Mouse (Mus musculus) adrenal gland, postnatal 10 days (tissue): Measurements from ENCODE around the gene Acer2. TPM values are rescaled to one million over a fixed set of nuclear protein-coding genes. Genes with fewer than 3 reads are reported as not detected.
"Not testable (repeated sequence)": the region's sequence is repeated elsewhere in the genome, so short reads cannot be mapped to it uniquely, and the experiment has no call there.

Experiments used
- DNase-seq: peaks from one replicate; pipeline ENCODE4 v3.0.0; 2021; ENCODE audit warnings: mixed read lengths
- long read RNA-seq, 2 experiments: library from polyadenylated mRNA; stranded (forward); transcript quantifications; one replicate each; pipeline ENCODE4 v2.0.0; 2021
- total RNA-seq, 2 experiments: library from RNA; stranded (reverse); gene quantifications; 2 replicates each; pipeline ENCODE4 v1.2.3; 2021

Gene Acer2
- 10 to 100 TPM; 22.1 to 50.5 TPM for total RNA-seq
- long read RNA-seq, experiment 1, full-length matches to known transcripts, result 21 of 52 reads
- long read RNA-seq, experiment 1, partial matches to known transcripts, result 23 of 52 reads
- long read RNA-seq, experiment 1, other reads (novel, unspliced or antisense), result 8 of 52 reads
- long read RNA-seq, experiment 2, full-length matches to known transcripts, result 9 of 20 reads
- long read RNA-seq, experiment 2, partial matches to known transcripts, result 8 of 20 reads
- long read RNA-seq, experiment 2, other reads (novel, unspliced or antisense), result 3 of 20 reads

- peak; percentile 98 for DNase-seq
Measured at GRCm38 (mm10) chr4:86874146-86874847, at the start of gene Acer2. TSS of gene Acer2 (plus strand) at chr4:86874396.

DNA sequence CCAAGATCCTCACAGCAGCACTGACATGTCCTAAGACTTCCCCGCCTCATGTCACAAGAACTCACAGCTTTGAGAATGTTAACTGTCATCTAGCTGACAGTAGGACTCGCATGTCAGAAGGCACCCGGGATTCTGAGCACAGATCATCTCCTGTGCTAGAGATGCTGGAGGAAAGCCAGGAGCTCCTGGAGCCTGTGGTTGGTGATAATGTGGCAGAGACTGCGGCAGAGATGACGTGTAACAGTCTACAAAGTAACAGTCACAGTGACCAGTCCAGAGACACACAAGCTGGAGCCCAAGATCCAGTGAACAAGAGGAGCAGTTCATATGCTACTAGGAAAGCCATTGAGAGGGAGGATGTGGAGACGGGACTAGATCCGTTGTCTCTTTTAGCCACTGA is 49.1 kb upstream of the Acer2 start:
- no peak for DNase-seq

- no peak for DNase-seq
Measured at GRCm38 (mm10) chr4:86831896-86832295, 42.3 kb upstream of the Acer2 start.

GRCm38 (mm10) chr4:86841141-86841540 is 33.1 kb upstream of the Acer2 start:
- DNase-seq, result not testable (repeated sequence)

DNA sequence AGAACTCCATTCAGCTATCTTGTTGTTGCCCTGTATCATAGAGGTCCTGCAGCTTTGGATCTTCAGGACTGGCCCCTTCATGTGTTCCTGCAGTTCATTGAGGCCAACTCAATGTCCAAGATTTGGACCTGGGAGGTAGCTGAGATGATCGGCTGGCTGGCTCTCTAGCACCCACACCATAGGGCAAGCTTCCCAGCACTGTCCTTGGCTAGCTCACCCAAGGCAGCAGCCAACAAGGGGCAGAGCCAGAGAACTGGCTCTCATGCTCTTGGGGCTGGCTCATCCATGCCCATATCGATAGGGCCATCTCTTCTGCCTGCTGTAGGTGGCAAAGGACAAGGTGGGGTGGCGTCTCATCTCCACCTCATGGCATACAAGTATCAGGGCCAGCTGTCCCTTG is 28.8 kb upstream of the Acer2 start:
- peak; percentile 50 for DNase-seq

- DNase-seq, result no peak
Measured at GRCm38 (mm10) chr4:86847246-86847645, 26.9 kb upstream of the Acer2 start.

DNA sequence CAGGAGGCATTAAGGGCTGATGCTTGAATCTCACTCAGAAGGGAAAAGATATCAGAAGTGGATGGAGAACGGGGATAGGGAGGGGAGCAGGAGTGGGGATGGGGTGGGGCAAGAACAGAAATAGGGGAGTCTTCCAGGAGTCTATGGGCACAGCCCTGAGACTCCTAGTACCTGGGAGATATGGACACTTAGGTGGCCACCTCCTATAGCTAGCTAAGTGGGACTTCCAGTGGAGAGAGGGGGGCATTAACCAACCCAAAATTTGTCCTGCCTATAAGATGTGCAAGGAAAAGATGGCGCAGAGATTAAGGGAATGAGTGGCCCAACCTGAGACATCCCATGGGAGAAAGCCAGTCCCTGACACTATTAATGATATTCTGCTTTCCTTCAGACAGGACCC is 22.9 kb upstream of the Acer2 start:
- DNase-seq, result no peak

GRCm38 (mm10) chr4:86852018-86852417 is 22.2 kb upstream of the Acer2 start:
- no peak for DNase-seq

DNA sequence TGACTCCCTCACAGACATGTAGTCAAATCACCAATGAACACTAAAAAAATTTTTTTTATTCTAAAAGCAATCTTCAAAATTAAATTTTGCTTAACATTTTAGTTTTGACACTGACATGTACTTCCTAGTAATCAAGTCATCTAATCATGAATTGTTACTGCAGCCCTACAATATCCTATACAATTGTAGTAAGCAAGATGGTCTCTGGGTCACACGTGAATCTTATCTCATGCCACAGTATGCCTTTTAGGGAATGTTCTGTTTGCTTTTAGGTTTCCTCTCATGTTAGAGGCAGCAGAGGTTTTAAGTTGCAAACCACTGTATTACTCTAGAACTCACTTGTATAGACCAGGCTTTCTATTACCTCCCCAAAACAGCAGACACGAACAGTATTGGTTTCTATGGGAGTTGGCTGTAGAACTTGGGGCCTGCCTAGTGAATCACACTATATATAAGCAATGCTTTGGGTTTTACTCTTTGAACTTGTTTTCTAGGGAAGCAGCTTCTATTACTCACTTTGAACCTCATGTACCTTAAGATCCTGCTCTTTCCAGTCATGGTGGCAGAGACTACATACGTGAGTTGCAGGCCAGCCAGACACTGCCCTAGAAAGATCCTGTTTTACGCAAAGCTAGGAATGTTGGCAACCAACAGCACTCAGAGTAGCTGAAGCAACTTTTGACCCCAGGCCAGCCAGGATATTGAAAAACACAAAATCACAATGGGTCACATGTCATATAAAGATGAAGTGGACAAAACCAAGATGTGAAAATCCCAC is 21.2 kb upstream of the Acer2 start:
- peak; percentile 49 for DNase-seq

GRCm38 (mm10) chr4:86856304-86857112 is 17.7 kb upstream of the Acer2 start:
- no peak for DNase-seq

- DNase-seq, result peak; percentile 96
Measured at GRCm38 (mm10) chr4:86857113-86858069, 16.8 kb upstream of the Acer2 start, which contains the start of gene Rps6. TSS of gene Rps6 (minus strand) at chr4:86857412.

- no peak for DNase-seq
Measured at GRCm38 (mm10) chr4:86858070-86858440, 16.1 kb upstream of the Acer2 start.

DNA sequence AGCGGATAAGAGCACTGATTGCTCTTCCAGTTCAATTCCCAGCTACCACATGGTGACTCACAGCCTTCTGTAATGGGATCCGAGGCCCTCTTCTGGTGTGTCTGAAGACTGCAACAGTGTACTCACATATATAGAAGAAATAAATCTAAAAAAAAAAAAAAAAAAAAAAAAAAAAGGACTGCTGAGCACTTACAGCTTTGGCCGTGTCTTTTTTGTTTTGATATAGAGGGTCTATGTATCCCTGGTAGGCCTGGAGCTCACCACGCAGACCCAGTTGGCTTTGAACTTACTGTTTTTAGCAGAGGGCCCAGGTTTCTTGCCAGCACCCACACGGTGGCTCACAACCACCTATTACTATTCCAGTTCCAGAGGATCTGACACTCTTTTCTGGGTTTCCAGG is 10.1 kb upstream of the Acer2 start:
- DNase-seq, result no peak

DNA sequence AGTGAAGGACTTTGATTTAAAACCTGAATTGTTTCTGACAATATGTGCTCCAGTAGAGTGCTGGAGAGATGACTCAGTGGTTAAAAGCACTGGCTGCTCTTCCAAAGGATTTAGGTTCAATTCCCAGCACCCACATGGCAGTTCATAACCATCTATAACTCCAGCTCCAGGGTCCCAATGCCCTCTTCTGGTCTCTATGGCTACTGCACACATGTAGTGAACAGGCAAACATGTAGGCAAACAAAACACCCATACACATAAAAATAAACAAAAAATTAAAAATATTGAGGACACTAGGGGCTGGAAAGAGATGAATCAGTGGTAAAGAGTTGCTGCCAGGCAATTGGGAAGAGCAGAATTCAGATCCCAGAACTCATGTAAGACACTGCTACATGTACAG is 2.2 kb upstream of the Acer2 start:
- no peak for DNase-seq

DNA sequence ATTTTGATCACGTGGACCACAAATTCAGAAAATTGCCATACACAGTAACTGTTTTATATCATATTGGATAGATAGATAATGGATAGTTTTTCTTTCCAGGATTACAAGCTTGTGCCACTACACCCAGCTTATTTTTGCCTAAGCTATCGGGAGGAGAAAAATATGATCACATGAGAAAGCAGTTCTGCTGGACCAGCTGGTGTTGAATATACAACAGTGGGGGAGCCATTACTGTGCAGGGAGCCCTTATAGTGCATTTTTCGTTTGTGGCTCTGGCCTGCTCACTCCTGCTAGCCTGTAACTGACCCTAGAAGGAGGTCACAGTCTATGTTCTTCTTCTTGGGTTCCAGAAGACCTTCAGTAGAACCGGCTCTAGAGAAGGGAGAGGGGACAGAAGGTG is 1.1 kb upstream of the Acer2 start:
- no peak for DNase-seq

GRCm38 (mm10) chr4:86879477-86879876 is 5.3 kb downstream of the Acer2 start:
- DNase-seq, result no peak

DNA sequence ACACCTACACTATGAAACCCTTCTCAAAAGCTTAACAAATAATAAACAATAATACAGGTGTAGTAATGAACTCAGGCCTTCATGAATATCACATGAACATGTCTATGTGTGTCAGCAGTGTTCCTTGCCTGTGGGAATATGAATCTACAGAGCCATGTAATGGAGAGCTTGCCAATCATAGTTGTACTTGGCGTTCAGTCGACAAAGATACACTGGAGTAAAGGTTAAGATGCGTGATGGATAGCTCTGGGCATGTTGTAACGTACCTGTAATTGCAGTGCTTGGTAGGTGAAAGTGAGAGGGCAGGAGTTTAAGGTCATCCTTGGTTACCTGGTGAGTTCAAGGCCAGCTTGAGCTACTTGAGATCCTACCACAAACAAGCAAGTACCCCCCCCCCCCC is 7.0 kb downstream of the Acer2 start:
- DNase-seq, result no peak

- no peak for DNase-seq
Measured at GRCm38 (mm10) chr4:86882413-86882812, 8.2 kb downstream of the Acer2 start.

GRCm38 (mm10) chr4:86884945-86885344 is 10.7 kb downstream of the Acer2 start:
- peak; percentile 64 for DNase-seq

GRCm38 (mm10) chr4:86885790-86886159 is 11.6 kb downstream of the Acer2 start:
- peak; percentile 36 for DNase-seq
